Mouse (Mus musculus): ENCODE data around the gene Tmem63a.

Gene Tmem63a

DNA sequence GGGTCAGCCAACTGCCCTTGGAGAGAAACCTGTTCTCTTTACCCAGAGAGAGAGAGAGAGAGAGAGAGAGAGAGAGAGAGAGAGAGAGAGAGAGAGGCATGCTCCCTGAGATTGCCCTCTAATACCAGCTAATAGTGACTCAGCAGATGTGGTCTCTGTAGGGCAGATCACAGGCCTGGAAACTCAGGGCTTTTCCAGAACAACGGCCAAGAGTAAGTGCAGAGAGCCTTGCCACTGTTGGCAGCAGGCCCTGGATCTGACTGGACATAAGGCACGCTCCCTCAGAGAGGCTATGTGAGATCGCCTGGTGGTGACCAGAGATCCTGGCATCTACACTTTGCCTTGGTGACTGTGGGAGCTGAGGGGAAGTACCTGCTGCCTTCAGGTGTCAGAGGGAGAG lies 67.6 kb downstream of the Tmem63a start:
- no peak for DNase-seq (ENCODE audit: low spot score)

DNA sequence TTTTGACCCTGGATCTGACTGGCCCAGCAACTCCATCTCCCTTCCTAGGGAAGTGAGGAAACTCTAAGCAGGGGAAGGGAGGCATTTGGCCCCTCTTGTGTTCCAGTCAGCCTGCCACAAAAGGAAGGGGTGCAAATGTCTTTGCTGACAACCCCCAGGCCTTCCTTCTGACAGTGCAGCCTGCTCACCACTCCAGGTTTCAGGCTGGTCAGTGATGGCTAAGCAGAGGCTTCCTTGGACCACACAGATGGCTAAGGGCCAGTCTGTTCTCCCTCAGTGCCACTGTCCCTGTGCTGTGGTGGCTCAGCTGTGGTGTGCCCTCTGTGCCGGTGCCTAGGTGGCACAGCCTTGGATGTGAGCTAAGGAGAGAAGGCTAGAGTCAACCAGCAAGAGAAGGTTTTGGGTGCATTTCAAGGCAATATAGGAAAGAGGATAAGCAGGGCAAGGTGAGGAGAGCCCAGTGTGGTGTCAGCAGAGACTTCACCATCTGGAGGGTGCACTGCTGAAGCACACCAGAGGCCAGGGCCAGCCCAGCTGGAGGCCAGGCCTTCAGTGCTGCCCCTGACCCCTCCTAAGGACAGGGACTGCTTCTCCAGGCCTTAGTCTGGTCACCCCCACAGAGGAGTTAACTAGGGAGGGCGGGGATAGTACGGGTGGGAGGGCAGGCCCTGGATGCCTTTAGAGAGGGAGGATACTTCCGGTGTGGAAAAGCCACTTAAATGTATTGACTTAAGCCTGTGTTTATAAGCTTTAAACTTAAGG lies 68.2 kb downstream of the Tmem63a start:
- DNase-seq (ENCODE audit: low spot score), result no peak

DNA sequence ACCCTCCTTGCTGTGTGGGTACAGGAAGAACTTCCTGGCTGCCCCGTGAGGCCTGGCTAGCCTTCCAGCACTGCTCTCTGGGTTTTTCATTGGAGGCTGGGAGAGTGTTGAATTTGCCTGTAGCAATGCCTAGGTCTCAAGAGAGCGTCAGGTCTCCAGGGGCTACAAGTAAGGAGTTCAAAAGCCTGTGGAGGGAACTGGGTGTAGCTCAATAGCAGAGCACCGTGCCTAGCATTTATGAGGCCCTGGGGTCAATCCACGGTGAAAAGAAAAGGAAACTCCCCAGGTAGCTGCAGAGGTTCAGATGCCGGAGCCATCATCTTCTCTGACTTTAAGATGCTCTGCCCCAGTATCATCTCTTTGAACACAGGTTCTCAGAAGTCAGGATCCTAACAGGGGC lies 69.5 kb downstream of the Tmem63a start:
- DNase-seq (ENCODE audit: low spot score), result no peak

DNA sequence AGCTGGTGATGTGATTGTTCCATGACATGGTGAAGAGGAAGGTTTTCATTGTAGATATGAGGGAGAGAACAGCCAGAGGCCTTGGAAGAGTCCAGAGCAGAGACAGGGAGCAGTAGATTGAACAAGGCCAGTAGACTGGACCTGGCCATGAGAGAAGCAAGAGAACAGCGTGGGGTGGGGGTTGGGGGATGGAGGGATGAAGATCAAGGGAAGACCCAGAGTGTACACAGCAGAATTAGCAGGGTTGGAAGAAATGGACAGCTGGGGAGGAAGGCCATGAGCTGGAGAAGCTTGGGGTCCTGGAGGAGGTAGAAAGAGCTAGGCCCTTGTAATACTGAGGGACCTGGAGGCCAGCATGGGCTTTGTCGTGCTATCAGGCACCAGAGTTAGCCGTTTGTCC lies 70.3 kb downstream of the Tmem63a start:
- no peak for DNase-seq (ENCODE audit: low spot score)

DNA sequence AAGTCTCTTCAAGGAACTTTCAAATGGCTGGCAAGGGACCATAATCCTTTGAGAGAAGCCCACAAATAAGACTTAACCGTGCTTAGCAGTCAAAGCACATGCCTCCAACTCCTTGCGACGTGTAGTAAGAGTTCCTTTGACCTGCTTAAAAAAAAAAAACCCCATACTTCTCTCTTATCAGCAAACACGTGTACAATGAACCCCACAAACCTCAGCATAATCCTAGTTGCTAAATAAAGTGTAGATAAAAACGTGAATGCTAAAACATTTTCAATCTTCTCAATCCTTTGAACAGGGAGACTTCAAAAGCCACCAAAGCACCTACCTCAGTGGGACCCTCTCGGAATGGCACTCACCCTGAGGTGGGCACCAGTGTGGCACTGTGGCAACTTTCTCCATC lies 71.3 kb downstream of the Tmem63a start:
- no peak for DNase-seq (ENCODE audit: low spot score)

DNA sequence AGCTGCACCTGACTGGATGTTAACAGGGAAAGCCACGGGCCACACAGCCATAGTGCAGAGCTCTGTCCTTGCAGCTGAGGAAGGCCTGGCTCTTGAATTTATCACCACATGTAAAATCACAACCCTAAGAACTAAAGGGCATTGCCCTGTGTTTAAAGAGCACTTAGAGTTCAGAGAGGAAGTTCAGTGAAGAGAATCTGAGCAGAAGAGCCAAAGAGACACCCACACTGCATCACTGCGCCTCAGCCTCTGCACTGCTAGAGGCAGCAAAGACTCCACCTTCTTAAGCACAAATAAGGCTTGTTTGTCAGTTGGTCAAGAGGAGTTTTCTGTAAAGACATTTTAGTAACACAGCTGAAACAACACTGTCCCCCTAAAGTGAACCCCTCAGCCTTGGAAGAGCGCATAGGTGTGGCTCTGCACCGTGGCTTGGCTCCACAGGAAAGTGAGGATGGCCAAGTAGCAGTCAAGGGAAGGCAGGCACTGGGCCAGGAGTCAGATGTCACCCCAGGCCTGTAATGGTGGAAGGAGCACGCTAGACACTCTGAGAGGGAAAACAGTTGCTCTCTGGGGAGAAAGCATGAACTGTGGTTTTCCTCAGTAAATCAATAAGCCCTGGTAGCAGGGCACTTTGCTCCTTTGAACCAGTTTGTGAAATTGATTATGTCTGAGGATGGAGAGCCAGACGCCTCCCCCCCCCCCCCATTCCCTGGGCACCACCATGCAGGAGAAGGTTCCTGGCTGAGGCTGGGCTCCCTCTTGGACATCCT lies 72.8 kb downstream of the Tmem63a start:
- no peak for DNase-seq (ENCODE audit: low spot score)

DNA sequence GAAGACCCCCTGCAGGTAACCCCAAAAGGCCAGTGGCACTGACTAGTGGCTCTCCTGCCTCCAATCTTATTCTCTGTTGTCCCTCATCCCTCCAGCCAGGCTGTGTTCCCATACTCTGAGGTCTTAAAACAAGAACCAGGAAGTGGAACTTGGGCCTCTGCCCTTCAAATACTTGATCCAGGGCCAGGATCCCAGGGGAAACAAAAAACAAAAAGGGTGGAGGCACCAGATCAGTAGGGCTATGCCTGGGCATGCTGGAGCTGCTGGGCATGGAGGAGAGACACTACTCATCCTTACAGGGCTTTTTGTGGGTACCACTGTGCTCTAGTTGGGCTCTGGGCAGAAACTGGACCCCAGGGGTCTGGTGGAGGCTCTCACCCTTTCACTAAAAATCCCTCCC lies 73.4 kb downstream of the Tmem63a start:
- DNase-seq (ENCODE audit: low spot score), result peak; percentile 28

DNA sequence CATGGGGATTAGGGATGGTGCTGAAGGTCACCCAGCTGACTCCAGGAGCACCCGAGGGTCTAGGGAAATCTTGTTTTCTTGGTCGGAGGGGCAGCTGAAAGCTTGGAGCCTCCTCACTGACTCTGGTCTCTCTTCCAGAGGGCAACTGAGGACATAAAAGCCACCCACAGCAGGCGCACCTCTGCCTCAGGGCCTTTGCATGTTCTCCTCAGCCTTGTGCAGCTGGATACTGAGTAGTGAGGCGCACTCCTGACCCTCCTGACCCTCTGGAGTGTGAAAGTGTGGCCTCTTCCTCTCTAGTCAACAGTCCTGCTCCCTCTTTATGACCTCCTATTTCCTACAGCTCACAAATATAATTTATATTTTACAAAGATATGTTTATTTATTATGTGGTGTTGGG lies 73.9 kb downstream of the Tmem63a start:
- DNase-seq (ENCODE audit: low spot score), result no peak

DNA sequence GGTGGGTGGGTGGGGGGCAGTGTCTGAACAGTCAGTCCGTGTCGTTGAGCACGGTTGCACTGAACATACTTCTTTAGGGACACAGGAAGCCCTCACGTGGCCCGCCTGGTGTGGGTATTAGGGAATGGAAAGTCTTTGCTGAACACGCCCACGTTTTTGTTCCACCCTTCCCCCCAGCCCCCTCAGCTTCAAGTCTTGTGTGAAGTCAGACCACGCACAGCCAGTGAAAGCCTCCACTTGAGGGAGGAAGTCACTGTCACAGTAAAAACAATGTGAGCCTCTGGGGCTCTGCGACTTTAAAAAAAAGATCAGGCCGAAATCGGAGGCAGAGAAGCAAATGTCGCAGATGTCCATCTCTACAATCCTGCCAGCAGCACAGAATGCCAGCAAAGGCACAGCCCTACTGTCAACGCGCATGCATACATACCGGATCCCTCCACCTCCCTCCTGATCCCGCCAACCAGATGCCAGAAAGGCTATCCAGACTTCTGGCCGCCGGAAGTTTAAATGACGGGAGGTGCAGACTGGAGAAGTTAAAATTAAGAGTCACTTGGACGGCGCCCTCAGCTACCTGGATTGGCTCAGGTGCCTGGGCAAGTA lies 74.5 kb downstream of the Tmem63a start:
- peak; percentile 75 for DNase-seq (ENCODE audit: low spot score)

DNA sequence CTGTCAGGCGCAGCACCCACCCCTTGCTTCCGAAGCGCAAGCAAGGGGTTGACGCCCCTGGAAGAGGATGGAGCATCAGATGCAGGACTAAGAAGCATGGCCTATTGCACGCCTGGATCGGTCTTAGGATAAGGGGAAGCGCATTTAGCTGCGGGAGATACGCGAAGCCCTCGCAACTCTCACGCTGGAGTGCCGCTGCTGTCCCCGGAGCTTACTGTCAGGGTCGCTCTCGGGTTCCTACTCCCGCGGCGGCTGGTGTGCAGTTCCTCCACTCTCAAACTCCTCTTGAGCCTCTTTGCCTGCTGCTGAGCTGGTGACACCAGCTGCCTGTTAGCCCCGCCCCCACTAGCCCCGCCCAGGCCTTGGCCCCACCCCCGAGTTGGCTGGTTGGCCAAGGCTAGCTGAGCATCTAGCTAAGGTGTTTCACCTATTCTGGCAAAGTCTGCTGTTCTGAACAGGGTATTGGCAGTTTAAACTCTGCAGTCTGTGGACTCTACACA lies 75.1 kb downstream of the Tmem63a start:
- DNase-seq (ENCODE audit: low spot score), result peak; percentile 75

DNA sequence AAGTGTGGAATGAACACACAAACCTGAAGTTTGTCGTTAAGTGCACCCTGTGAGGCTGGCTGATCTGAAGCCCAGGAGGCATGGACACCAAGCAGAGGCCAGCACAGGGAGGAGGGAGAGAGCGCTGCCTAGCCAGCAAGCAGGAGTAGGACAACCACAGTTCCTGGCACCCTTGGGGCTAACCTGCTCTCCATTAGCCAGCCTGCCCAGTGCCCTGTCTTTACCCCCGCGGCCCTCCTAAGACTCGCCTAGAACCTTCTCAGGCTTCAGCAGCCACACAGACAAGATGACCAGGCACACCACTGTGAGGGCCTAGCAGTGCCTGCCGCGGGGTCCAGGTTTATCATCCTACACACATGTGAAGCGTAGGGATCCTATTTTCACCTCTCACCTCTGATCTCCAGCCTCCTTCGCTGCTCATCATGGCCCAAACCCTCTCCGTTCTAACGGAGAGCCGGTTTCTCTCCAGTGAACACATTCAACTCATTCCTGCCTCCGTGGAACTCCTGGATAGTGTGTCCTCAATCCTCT lies 75.8 kb downstream of the Tmem63a start:
- DNase-seq (ENCODE audit: low spot score), result no peak

DNA sequence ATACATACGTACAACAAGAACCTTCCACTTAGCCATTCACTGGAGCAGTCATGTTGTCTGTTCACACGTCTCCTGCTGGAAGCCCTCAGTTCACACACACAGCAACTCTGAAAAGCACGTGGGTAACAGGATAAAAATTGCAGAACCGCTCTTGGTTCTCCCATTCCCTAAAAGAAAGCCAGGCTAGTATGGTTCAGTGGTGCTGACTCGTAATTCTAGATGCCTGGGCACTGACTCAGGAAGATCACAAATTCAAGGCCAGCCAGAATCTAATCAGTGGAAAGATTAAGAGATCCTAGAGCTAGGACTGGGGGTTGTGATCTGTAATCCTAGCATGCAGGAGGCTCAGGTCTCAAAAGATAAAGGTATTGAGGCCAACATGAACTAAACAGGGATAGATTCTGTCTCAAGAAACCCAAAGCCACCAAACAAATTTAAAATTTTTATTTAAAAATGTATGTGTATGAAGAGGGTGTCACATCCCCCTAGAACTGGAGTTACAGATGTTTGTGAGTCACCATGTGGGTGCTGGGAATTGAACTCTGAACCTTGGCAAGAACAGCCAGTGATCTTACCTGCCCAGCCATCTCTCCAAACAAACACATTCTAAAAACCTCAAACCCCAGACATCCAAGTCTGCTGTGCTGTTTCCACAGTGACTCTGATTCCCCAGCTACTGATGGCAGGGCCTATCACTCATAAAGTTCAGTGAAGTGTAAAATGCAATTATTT lies 78.8 kb downstream of the Tmem63a start, which contains the start of gene Ephx1:
Ephx1 (minus strand) TSS at position 149 of the 732 bp plus-strand sequence.
- no peak for DNase-seq (ENCODE audit: low spot score)

DNA sequence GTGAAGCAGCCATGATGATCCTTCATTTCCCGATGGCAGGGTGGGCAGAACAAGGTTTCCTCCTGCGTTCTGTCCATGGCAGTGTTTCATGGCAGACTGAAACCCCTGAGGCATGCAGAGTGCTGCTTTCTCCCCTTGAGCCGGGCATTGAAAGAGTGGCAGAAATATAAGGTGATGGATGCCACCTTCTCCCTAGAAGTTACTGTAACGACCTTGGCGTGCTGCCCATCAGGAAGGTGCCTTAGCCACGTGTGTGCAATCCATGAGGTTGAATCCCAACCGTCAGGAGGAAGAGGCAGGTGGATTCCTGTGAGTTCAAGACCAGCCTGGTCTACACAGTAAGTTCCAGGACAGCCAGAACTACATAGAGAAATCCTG lies 79.3 kb downstream of the Tmem63a start:
- no peak for DNase-seq (ENCODE audit: low spot score)

DNA sequence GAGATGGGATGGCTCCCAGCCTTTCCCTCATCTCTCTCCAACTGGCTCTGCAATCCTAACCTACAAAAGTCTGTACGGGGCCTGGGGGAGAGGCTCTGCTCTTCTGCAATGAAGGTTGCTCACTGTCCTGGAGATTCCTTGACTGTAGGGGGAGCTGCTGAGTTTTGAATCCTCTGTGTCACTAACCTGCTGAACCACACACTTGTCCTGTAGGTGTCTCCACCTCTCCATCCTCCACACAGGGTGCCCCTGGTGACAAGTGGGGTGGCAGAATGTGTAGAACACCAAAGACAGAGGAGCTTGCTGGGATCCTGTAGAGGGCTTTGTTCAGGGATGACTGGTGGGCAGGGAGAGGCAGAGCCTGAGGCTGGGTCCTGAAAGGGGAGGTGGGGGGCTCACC lies 80.1 kb downstream of the Tmem63a start:
- DNase-seq (ENCODE audit: low spot score), result peak; percentile 75
